Mouse (Mus musculus): Measurements from ENCODE around the gene Hmgcll1.

The Hmgcll1 gene

DNA sequence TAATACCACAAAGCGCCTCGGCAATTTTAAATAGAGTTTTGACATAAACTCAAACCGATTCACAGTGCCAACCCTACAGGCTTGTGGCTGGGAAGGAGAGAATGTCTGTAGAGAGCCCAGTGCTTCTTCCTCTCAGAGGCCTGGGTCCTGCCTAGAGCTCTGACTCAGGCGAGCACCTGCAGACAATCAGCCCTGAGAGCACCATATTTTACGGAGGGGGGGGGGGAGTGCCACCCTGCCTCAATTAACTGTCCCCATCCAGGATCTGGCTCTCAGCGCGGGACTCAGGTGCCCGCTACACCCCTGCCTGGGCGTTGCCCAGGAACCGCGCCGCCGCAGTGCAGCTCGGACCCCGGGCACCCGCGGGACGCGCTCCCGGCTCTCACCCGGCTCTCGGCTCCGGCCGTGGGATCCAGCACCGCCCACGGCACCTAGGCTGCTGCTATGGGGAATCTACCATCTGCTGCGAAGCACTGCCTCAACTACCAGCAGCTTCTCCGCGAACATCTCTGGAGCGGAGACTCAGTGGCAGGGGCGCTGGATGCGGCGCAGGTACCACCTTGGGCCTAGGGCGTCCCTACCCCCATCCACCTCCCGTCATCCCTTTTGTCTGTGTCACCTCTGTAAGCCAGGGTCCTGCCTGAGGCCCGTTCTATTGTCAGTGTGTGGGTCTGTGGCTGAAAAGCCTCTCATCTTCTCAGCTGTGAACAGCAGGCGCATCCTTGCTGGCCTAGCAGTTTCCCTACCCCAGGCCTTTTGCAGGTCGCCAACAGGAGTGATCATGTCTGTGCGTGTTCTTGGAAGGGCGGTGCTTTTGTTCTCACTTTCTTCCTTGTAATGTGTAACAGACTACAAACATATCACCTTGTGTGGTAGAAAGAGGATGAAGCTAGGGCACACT is at the start of gene Hmgcll1:
Gene Hmgcll1, plus strand, starts transcription at position 225 of the 901 bp plus-strand sequence.
- DNase-seq (ENCODE audit: low spot score in 2 of 2): no peak

DNA sequence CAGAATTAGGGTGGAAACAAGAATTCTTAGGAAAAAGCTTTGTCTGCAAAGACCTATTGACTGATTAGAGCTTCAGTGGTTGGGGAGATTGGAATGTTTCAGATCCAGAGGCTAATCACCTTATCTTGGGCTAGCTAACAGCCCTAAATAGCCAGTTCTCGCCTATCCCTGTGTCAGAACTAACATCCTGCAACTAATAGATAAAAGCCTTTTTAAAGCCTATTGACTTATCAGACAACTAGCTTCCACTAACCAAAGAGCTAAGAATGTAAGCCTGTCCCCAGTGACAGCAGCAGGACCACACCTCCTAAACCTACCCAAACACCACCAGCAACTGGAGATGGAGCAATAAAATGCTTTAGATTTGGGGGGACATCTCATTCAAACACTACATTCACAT is 34.6 kb upstream of the Hmgcll1 start:
- no peak for DNase-seq (ENCODE audit: low spot score in 2 of 2)

DNA sequence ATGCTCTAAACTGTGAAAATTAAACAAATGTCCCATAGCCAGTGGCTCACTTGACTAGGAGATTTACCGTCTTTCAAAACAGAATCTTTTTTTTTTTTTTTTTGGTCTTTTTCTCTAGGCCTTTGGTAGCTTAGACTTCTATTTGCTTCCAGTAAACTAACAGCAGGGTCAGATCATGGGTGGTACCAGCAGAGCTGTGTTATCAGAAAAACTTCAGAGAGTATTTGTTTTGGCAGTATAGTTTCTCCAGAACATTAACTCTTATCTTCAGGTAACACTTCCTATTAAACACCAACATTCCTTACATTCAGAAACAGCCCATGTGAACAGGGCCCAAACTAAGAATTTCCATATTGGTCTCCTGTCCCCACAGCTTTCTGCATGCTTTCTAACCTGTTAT is 33.5 kb upstream of the Hmgcll1 start:
- no peak for DNase-seq (ENCODE audit: low spot score in 2 of 2)

DNA sequence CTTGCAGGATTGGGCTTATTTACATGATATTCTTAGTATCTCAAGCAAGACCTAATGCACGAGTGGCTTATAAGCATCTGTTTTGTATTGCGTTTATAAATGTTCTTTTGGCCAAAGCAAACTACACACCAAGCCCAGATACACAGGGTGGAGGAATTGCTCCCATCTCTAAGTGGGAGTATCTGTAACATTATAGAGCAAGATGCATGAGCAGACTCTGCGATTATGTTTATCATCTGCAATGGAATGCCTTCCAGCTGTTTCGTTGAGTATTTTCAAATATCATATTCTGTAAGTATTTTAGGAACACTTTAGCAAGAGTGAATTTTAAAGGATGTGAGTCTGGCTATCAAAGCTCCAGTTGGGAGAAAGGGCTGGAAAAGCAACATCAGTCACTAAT is 25.2 kb upstream of the Hmgcll1 start:
- no peak for DNase-seq (ENCODE audit: low spot score in 2 of 2)

DNA sequence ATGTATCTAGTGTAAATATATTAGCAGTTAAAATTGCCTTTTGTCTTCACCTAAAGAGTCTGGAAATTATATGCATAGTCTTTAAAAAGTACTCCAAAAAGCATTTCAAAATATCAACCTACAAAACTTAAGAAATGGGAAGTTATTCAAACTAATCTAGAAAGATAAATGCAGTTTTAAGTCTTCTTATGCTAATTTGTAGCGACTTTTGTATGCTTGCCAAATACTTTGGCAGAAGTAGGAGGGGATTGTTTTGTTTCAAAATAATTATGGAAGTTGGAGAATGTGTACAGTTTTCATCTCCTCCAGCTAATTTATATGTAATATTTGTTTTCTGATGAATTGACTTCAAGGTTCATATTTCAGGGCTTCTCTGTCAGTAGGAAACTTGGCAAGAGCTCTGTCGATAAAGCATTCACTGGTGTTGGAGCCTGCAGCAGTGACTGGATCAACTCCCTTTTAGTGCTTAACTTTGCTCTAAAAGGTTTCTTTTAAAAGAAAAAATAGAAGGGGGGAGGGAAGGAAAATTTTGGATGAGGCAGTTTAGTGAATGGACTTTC is 15.8 kb upstream of the Hmgcll1 start:
- no peak for DNase-seq (ENCODE audit: low spot score in 2 of 2)

DNA sequence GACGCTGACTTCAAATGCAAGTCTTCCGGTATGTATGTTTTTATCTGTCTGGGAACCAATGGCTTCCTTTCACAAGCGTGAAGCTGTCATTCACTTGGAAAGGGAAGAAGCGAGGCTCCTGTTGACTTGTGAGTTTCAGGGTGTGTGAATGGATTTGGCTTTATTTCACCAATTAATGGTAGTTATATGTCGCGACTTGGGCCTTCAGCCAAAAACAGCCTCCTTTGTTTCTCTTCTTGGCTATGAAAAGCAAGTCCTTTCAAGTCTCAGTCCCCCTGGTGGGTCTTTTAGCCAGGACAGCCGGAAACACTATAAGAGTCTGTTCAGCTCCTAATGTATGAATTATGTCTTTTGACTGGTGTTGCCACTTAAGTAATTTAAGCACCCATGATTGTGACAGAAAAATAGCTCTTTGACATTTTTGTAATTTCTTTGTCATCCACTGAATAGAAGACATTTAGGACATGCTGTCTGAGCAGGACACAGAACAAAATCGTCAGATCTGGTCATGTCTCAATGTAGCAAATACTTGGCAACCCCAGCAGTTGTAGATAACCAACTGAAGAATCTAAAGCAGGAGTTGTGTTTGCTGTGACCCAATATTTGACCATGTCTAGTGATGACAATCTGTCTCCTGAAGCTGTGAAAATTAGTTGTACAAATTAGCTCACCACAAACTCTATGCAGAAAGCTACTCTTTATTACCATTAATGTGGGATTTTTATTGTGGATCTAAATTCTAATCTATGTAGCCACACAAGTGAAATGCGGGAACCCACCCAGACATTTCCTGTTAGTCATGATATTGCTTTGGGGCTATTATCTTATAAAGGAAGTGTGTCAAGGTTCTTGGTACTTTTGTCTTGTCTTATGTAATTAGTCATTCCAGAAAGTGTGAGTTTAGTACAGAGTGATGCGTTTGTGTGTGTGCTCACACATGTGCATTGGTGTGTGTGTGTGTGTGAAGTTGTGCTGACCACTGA is 13.5 kb upstream of the Hmgcll1 start:
- no peak for DNase-seq (ENCODE audit: low spot score in 2 of 2)

DNA sequence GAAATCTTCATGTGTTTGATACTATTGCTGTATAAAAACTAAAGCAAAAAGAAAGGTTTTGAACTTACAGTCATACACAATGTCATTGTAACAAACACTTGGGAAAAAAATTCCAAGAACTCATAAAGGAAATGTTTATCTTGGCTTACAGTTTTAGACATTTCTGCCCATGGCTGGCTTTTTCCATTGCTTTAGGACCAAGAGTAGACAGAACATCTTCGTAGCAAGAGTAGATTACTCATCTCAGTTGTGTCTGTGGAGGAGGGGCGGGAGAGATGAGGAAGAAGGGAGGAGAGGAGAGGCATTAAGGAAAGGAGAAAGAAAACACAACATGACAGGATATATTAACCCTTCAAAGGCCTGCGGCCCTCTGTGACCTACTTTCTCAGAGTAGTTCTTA is 11.6 kb upstream of the Hmgcll1 start:
- DNase-seq (ENCODE audit: low spot score in 2 of 2): no peak

DNA sequence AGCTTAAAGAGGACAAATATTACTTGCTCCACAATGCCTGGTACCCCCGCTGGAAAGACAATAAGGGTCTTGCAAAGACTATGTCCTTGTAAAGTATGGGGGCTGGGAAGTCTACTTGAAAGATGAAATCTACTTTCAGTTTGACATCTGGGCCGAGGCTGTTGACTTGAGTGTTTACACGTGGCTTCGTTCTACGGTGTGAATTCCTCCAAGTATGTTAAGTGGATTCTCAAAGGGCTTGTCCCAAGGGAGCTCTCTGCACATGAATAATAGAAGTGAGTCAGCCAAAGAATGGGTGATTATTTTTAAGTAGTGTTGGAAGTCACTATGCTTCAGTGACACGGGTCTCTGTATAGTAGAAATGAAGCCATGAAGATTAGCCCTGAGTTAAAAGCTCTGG is 11.0 kb upstream of the Hmgcll1 start:
- DNase-seq (ENCODE audit: low spot score in 2 of 2): no peak

DNA sequence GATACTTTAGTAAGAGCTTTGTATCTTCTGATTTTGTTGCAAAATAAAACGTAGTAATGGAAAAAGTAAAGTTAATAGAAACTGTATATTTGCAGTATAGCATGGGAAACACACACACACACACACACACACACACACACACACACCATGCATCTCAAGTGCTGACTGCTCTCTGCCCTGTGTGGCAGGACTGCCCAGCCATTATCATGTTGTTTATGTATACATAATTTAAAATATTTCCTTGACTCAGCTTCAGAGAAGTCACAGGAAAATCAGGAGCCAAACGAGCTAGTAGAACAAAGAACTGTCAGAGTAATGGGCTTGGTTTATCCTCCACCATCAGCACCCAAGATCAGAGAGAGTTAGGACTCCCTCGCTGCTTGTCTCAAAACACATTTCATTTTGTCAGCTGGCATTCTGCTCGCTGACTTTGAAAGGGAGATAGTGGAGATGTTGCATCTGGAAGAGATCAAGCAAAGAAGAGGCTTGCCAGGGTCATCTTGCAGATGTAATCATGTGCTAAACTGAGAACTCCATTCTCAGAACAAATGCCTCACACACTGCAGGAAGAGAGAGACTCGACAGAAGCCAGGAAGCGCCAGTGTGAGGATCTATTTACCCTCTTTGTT is 7.2 kb upstream of the Hmgcll1 start:
- no peak for DNase-seq (ENCODE audit: low spot score in 2 of 2)

DNA sequence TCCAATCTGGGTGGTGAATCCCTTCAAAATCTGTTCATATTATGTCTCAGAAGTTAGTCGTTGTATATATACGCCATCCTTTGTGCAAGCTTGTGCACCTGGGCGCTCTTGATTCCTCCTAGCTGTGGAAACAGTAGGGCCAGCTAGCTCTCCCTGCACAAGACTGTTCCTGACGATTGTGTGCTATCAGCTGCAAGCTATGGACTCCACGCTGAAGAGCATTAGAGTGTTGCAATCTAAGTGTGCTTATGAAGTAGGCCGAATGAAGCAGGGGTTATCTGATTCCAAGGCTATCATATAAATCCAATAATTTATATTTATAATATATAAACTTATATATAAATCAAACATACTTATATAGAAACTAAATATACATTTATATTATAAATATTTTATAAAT is 866 bp upstream of the Hmgcll1 start:
- no peak for DNase-seq (ENCODE audit: low spot score in 2 of 2)

DNA sequence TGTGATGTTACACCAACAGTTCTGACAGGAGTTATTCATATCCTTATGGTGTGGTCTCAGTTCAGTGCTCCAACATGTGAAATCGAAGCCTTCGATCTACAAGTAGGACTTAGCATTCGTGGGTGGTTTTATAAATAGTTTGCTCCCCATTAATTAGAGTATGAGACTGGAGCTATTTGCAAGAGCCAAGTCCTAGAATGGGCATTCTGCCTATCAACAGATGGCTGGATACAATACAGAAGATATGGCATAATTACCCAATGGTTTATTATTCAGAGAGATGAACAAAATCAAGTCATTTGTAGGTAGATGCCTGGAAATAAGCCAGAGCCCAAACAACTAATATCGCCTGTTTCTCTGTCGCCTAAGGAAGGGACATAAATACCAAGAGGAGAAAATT is 1.3 kb downstream of the Hmgcll1 start:
- no peak for DNase-seq (ENCODE audit: low spot score in 2 of 2)

DNA sequence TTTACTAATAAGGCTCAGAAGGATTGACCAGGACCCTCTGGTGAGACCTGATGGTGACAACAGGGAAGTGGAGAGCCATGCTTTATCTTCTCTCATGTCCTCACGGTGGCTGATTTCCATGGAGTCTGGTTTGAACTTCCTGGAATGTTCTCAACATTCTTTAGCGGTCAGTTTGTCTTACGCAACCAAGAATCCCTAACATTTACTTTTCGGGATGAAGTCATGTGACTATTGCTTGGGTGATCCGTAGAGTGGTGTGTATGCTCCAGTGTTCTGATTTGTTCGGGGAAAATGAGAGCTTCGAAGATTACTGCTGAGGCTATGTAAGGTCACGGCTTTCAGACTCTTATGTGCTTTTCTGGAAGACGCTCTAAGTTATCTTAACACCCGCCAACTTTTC is 1.9 kb downstream of the Hmgcll1 start:
- no peak for DNase-seq (ENCODE audit: low spot score in 2 of 2)

DNA sequence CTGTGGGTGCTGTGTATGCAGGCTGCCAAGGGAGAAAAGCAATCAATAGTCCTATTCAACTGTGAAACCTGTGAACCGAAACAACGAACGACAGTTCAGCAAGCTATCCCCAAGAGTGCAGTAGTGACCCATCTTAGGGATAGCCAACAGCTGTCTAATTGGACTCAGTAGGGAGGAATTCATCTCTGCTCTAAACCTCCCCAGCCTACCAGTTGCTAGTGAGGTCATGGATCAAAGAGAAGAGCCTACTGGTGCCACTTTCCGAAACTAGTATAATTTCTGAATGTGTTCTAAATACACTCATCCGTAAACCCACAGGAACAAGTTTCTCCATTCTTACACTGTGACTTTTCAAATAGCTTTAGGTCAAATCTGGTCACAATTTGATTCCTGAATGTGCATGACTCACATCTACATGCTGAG is 8.9 kb downstream of the Hmgcll1 start:
- no peak for DNase-seq (ENCODE audit: low spot score in 2 of 2)

DNA sequence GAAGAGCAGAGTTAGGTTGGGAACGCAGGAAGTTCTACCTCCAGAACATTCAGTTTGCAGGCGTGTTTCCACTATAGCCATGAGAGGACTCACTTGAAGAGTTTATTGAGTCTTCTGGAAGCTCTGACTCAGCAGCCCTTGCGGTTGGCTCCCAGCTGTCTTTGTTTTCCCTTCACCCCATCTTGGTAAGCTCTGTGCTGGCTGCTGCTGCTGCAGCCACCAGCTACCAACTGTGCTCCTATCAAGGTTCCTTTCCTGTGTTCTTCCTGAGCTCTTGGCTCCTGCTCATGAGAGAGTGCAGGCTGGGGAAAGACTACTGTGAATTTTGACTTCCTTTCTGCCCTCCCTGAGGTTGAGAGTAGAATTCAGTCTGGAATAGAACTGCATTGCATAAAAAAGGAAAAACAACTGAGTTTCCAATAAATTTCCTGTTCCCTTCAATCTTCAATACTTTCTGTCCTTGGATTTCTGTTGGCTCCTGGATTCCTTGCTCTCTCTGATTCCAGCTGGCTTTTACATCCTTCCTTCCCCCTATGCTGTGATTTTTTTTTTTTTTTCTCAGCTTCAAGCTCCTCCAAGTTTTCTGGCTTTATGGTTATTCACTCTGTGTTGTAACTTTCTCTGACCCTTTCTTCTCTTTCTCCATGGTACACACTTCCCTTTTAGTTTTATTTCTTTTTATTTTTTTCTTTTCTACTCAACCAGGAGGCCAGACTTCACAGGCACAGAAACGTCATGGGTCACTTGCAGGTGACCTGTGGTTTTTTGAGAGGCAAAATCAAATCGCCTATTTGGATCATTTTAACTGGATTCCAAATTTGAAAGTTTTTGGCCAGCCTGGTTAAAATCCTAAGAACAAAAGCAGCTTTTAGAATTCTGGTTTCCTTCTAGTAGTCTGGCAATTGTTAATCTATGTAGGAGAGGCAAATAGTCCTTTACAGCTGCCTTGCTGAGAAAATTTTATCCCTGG is 9.9 kb downstream of the Hmgcll1 start:
- no peak for DNase-seq (ENCODE audit: low spot score in 2 of 2)

DNA sequence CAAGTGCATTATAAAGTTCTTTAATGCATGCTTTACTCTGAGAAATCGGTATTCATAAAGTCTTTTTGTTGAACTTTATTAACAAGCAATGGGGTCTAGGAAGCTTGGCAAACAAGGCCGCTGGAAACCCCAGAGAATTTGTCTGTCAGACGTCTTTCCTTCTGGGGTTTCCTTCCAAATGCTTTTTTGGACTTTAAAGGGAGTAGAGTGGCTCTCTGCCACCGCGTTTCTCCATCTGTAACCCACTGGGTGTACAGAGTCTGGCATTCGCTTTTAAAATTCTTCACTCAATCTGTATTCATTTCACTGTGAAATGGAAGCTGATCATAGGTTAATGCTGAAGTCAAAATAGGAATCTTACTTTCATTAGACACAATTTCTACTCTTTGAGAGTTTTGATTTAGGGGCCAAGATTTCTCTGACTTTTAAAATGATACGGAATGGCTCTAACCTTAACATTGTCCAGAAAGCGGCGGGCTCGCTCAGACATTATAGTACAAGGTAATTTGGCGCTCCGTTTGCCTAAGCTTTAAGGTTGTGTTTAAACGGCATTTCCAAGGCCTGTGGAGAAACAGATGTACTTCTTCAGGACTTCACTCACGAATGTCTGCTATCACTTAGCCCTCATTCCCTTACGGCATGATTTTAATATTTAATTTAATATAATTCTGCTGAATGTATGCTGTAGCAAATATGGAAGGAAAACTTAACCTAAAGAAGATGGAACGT is 15.0 kb downstream of the Hmgcll1 start:
- DNase-seq (ENCODE audit: low spot score in 2 of 2): no peak

DNA sequence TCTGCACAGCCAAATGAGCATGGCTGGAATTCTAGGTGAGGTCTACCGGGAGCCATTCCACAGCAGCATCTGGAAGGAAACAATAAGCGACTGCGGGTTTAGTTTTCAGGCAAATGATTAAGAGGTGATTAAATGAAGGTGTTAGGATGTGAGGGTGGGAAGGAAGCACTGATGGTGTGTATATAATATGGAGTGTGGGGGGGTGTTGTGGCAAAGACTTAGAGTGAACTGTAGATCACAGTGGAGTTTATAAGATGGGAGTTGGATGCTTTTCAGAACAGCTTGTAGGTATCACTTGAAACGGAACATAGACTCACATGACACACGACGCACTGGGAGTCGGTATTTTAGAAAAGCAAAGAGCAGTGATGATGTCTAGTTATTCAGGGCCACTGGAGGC is 20.4 kb downstream of the Hmgcll1 start:
- no peak for DNase-seq (ENCODE audit: low spot score in 2 of 2)

DNA sequence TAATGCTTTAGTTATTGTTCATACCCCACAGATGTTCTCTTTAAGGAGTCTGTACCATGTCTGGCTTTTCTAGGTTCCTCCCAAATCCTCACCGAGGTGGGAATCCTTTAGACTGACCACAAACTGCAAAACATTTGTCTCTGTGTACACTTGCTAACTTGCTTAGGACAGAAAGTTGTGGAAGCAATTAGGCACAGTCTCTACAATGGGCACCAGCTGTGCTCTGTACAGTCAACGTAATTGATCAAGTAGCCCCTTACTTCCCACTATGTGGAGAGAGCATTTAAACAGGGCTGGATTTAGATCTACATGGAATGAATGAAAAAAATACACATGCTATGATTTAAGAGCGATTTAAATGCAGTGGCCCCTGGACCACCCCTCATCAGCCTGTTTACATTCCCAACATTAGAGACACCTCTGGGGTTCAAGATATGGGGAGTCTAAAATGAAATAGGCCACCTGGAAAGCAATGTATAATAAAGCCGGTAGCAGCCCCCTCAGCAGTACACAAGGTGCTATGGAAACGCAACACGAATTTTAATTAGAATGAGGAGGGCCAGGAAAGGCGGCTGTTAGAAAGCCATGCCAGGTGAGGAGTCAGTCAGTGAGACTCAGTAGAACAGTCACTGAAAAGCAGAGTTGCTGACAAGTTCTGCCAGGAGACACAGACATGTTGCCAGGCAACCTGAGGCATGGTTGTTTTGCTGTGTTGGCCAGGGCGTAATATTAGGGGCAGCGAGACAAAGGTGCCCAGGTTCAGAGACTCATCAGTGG is 23.9 kb downstream of the Hmgcll1 start:
- DNase-seq (ENCODE audit: low spot score in 2 of 2): no peak

DNA sequence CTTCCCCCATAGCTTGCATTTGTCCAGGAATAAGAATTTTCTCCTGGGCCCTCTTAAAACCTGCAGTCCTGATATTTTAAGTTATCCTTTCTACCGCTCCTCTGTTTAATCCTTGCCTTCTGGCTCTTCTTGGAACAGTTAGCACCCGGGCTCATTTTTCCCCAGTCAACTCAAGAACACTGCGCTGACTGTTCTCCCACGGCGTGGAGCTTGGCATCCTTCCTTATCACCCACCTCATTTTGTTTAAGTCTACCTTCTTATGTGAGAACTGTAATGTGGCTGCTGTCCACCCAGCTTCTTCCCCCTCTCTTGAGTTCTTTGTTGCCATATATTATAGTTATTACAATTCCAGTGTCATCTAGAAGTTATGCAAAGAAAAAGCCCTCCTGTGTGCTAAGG is 25.1 kb downstream of the Hmgcll1 start:
- no peak for DNase-seq (ENCODE audit: low spot score in 2 of 2)

DNA sequence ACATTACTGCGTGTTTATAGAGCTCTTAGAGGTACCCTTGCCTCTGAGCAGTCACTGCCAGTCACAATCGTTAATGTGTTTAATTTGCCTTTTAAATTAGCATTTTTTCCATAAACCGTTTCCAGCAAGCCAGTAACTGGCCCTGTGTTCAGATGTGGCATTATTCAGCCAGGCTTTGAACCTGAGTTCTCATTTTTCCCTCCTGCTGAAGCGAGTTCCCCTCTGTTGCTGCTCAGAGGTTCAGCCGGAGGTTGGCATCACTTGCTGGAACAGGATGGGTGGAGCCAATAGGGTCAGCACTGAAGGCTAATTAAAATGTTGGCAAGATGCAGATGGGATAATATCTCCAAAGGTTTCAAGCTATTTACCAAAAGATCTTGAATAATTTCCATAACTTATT is 28.7 kb downstream of the Hmgcll1 start:
- DNase-seq (ENCODE audit: low spot score in 2 of 2): no peak

Data from natural killer cell, adult 2 months (primary cell).